Mouse (Mus musculus) hindbrain, postnatal 0 days (tissue): ENCODE results near the gene Mfsd6. TPM values are rescaled to one million over a fixed set of nuclear protein-coding genes. Genes with fewer than 3 reads are reported as not detected.
A peak's percentile ranks its signal among the peaks of the same experiment; 100 is the strongest.

Experiments
- ATAC-seq: fragments of 200-750 bp; cut with Nextera tagmentation; 2 replicates; pipeline ENCODE4 v1.8.0; 2017; ENCODE audit warnings: mild to moderate bottlenecking, moderate TSS enrichment, moderate library complexity
- DNase-seq: peaks from one replicate; pipeline ENCODE4 v3.0.0-alpha.2; 2015; ENCODE audit warnings: low spot score
- H3K27ac ChIP-seq: fragments of 300-500 bp; sonication (generic); 2 replicates; pipeline ENCODE4 v1.5.1; 2014; ENCODE audit warnings: mild to moderate bottlenecking
- H3K27me3 ChIP-seq: fragments of 300-500 bp; sonication (generic); 2 replicates; pipeline ENCODE4 v1.6.1; 2014; ENCODE audit warnings: low read length, mixed read lengths; ENCODE audit not compliant: insufficient read depth
- H3K36me3 ChIP-seq: fragments of 300-500 bp; sonication (generic); 2 replicates; pipeline ENCODE4 v1.6.1; 2014; ENCODE audit warnings: low read length, mixed read lengths; ENCODE audit not compliant: insufficient read depth
- H3K4me1 ChIP-seq: fragments of 300-500 bp; sonication (generic); 2 replicates; pipeline ENCODE4 v1.6.1; 2014; ENCODE audit warnings: antibody characterized with exemption, low read length, mixed read lengths; ENCODE audit not compliant: insufficient read depth
- H3K4me2 ChIP-seq: fragments of 300-500 bp; sonication (generic); 2 replicates; pipeline ENCODE4 v1.6.1; 2014; ENCODE audit warnings: low read depth, mild to moderate bottlenecking, low read length, moderate library complexity, mixed read lengths
- H3K4me3 ChIP-seq: fragments of 300-500 bp; sonication (generic); 2 replicates; pipeline ENCODE4 v1.5.1; 2014; ENCODE audit warnings: low read length
- H3K9ac ChIP-seq: fragments of 300-500 bp; sonication (generic); replicated peaks from 2 replicates; pipeline ENCODE4 v1.6.1; 2014; ENCODE audit warnings: mild to moderate bottlenecking, low read length, moderate library complexity, mixed read lengths
- H3K9me3 ChIP-seq: fragments of 300-500 bp; sonication (generic); 2 replicates; pipeline ENCODE4 v1.6.1; 2016; ENCODE audit warnings: low read length, mixed read lengths
- CTCF ChIP-seq: IDR thresholded peaks from 2 replicates; pipeline ENCODE4 v1.5.1; 2016; ENCODE audit warnings: antibody characterized with exemption, control low read depth, low read depth
- WGBS: fragments of 180-500 bp; shearing (Covaris S2); extraction: QIAGEN DNeasy Blood & Tissue Kit; methylation state at CpG from one replicate; pipeline ENCODE4 v1.1.7; 2014; 5-methylcytosine and 5-hydroxymethylcytosine counted together
- polyA plus RNA-seq: library from polyadenylated mRNA; unstranded; fragments of >200 nt; fragmentation: Nextera tagmentation; extraction: Ambion mirVana; gene quantifications from 2 replicates; pipeline ENCODE4 v1.2.1, GENCODE M21; 2015
- total RNA-seq: library from RNA; depleted of rRNA; stranded (reverse); fragments of >200 nt; gene quantifications from 2 replicates; pipeline ENCODE4 v1.2.3, GENCODE M21; 2014; rRNA removed

Mfsd6 gene
- total and polyA plus RNA-seq, 2 experiments from 2014 or later: 10.6 to 47.0 TPM

DNA sequence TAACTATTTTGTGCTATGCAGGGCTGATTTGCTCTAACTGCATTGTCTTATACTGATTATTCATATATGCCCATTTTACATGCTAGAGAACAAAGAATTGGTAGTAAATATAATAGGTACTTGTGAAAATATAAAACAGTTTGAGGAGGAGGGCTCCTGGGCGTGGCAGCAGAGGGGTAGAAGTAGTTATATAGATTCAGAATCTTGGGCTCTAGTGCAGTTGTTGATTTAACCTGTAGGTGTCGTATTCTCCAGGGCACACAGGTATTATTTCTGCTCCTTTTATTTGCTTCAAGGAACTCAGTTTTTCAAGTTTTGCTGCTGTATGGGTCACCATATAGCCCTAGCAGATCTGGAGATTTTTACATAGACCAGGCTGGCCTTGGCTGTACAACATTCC lies 95.7 kb downstream of the Mfsd6 start:
- TF ChIP-seq CTCF: peak; percentile 50
- ATAC-seq (no peak), DNase-seq (peak; percentile 15)
- peak overlapping the region; percentile 77; the same call in 1 of the 2 replicates for H3K9ac ChIP-seq
- H3K36me3 ChIP-seq: no peaks in the 10 kb centered on the region
- WGBS: 75% methylated on average over 2 of the region's 2 CpGs
- H3K9me3 ChIP-seq: no peaks in the 10 kb centered on the region
- H3K4me3 ChIP-seq: peak overlapping the region; percentile 89
- H3K4me1 ChIP-seq: no peaks in the 10 kb centered on the region
- H3K27ac ChIP-seq: no peak overlapping the region
- no peaks in the 10 kb centered on the region for H3K27me3 ChIP-seq
- H3K4me2 ChIP-seq: peak overlapping the region; percentile 64

DNA sequence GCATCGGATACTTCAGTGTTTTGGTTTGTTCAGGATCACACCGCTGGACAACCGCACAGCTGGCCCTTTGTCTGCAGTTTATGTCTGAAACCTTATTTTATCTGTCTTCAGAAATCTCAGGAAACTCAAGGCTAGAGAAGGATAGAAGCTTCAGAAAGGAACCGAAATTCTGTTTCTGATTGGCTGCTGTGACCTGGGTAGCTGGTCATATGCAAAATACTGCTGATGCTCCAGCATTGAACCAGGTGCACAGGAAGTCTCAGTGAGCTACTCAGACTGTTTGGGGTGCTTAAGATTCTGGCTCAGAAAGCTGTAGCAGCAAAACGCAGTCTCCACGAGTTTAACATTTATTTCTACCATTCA lies 96.3 kb downstream of the Mfsd6 start:
- peak; percentile 81 for ATAC-seq
- WGBS: 1% methylated on average over 6 of the region's 6 CpGs
- H3K4me3 ChIP-seq: peak overlapping the region; percentile 89
- no peak for TF ChIP-seq CTCF
- no peaks in the 10 kb centered on the region for H3K27me3 ChIP-seq
- H3K9me3 ChIP-seq: no peaks in the 10 kb centered on the region
- H3K36me3 ChIP-seq: no peaks in the 10 kb centered on the region
- H3K27ac ChIP-seq: peak overlapping the region; percentile 82
- peak; percentile 65 for DNase-seq
- peak overlapping the region; percentile 77 for H3K9ac ChIP-seq
- no peaks in the 10 kb centered on the region for H3K4me1 ChIP-seq
- peak overlapping the region; percentile 64 for H3K4me2 ChIP-seq

DNA sequence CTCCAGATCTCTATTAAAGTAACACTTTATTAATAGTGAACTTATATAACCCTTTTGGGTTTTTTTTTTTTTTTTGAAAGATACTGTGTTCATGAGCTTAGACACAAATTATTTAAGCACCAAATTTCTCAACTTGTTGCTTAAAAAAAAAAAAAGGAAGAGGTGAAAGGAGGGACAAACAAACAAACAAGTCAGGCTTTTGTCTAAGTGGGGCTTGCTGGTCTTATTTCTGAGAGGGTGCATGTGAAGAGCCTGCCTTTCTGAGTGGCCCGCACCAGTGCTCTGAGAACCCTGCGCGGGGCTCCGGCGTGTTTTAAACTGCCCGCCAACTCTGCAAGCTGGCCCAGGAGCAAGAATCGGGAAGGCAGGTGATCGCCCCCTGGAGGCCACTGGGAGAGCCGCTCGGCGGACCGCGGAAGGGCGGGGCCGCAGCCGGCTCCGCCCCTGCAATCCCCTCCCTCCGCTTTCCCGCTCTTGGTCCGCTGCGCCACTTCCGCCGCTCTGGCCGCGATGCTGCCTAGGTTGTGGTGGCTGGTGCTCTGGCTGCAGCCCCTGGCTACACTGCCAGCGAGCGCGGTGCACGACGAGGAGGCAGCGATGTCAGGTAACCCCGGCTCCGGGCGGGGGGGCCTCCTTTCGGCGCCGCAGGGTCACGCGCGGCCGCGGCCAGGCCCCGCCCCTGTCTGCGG lies 96.9 kb downstream of the Mfsd6 start, which contains the start of gene Nemp2:
TSS of gene Nemp2 (plus strand) at position 456 of the 689 bp plus-strand sequence.
- H3K9me3 ChIP-seq: no peaks in the 10 kb centered on the region
- no peaks in the 10 kb centered on the region for H3K27me3 ChIP-seq
- DNase-seq (peak; percentile 93), ATAC-seq (peak; percentile 94)
- no peaks in the 10 kb centered on the region for H3K4me1 ChIP-seq
- no peaks in the 10 kb centered on the region for H3K36me3 ChIP-seq
- TF ChIP-seq CTCF: peak; percentile 76
- H3K27ac ChIP-seq: peak within 1 kb of the TSS; percentile 82
- WGBS: under 1% methylated on average over 43 of the region's 44 CpGs
- peak within 1 kb of the TSS; percentile 64 for H3K4me2 ChIP-seq
- H3K9ac ChIP-seq: peak within 1 kb of the TSS; percentile 77
- H3K4me3 ChIP-seq: peak within 1 kb of the TSS; percentile 89

DNA sequence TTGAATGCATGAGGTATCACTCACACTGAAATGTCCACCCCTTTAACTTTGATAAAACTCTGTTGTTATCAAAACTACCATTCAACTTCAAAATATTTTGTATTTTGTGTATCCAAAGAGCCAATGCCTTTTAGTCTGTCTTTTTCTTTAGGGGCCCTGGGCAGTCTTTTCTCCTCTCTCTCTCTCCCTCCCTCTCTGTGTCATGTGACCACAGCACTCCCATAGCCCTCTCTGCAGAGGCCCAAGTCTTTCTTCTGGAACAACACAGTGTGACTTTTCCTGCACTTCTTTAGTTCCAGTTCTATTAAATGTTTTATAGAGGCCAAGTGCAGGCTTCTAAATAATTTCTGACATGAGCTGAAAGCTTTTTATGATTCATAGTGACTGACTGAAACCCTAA lies 106.8 kb downstream of the Mfsd6 start:
- Histone ChIP-seq H3K27me3 (no peaks in the 10 kb centered on the region), H3K4me2 (no peak overlapping the region), H3K9me3 (no peaks in the 10 kb centered on the region), H3K4me1 (no peaks in the 10 kb centered on the region), H3K9ac (no peak overlapping the region), H3K27ac (no peak overlapping the region), H3K4me3 (no peak overlapping the region), H3K36me3 (no peaks in the 10 kb centered on the region)
- no peak for TF ChIP-seq CTCF
- ATAC-seq (no peak), DNase-seq (no peak)

DNA sequence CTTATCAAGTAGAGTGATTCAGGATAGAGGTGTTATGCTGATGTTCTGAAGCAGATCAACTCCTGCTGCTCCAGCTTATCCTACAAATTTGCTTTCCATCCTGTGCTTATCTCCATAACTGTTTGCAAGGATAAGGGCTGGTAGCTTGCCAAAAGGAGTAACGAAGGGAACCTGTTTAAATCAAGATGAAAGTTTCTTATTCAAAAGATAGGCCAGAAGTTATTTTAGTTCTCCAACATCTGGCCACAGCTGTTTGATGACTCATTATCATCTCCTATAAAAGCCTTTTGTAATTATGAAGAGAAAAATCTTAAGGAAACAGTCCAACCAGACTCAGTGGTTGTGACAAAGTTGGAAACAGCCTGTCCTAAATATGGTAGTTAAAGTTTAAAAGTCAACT lies 109.0 kb downstream of the Mfsd6 start:
- Histone ChIP-seq H3K36me3 (no peaks in the 10 kb centered on the region), H3K9me3 (no peaks in the 10 kb centered on the region), H3K4me3 (no peak overlapping the region), H3K4me2 (no peak overlapping the region), H3K27me3 (no peaks in the 10 kb centered on the region), H3K27ac (no peak overlapping the region), H3K4me1 (no peaks in the 10 kb centered on the region), H3K9ac (no peak overlapping the region)
- ATAC-seq (no peak), DNase-seq (no peak)
- TF ChIP-seq CTCF: no peak
- WGBS: 83% methylated on average over 1 of the region's 1 CpGs

DNA sequence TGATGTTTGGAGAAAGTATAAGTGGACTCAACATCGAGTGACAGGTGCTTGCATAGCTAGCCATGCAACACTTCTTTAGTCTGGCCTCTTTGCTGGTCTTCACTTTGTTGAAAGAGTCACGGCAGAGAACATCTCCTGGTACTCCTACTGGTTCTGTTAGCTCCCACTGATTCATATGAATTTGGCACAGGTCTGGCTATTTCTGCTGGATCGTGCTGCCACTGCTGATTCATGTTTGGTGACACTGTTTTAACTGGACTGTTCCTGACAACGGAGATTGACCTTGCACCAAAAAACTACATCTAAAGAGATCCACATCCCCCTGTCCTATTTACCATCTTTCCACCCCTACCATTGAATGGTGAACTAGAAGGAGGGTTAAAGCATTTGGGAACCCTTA lies 118.8 kb downstream of the Mfsd6 start:
- no peaks in the 10 kb centered on the region for H3K4me1 ChIP-seq
- no peak overlapping the region for H3K4me3 ChIP-seq
- no peaks in the 10 kb centered on the region for H3K27me3 ChIP-seq
- H3K36me3 ChIP-seq: no peaks in the 10 kb centered on the region
- H3K4me2 ChIP-seq: no peak overlapping the region
- no peak for DNase-seq
- ATAC-seq: no peak
- H3K27ac ChIP-seq: no peak overlapping the region
- no peak overlapping the region for H3K9ac ChIP-seq
- H3K9me3 ChIP-seq: no peaks in the 10 kb centered on the region
- TF ChIP-seq CTCF: no peak
- 90% methylated on average over 4 of the region's 4 CpGs for WGBS

DNA sequence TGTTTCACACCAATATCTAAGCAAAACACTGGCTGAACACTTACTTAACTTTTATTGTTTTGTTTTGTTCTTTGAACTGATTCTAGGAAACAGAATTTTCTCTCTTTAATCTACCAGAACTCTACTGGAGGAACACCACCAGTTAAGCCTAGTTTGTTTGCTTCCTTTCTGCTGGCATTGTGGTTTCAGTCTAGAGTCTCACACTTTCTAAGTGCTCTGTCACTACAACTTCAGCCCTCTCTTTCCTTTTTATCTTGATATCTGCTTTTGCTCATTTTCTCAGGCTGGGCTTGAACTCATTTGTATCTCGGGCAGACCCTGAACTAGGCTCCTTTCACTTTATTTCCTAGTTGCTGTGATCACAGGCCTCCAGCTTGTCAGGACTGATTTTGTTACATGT lies 119.6 kb downstream of the Mfsd6 start:
- no peak for ATAC-seq

More for the DNA sequence above, 119.6 kb downstream of the Mfsd6 start:
- H3K27me3 ChIP-seq: no peaks in the 10 kb centered on the region
- no peak overlapping the region for H3K4me2 ChIP-seq
- no peaks in the 10 kb centered on the region for H3K9me3 ChIP-seq
- no peaks in the 10 kb centered on the region for H3K4me1 ChIP-seq
- no peak overlapping the region for H3K27ac ChIP-seq
- DNase-seq: no peak
- H3K36me3 ChIP-seq: no peaks in the 10 kb centered on the region
- 93% methylated on average over 1 of the region's 1 CpGs for WGBS
- TF ChIP-seq CTCF: no peak
- no peak overlapping the region for H3K9ac ChIP-seq
- H3K4me3 ChIP-seq: no peak overlapping the region

Other genes starting within 250 kb of the Mfsd6 start
- gene Nab1, start 226.8 kb downstream of the Mfsd6 start, total RNA-seq: 15.7 and 15.8 TPM in 2 replicates
- 9.8 TPM in 2 replicates for gene Nab1, start 226.8 kb downstream of the Mfsd6 start, polyA plus RNA-seq
- 9.6 and 15.4 TPM in 2 replicates for gene Nemp2, start 96.8 kb downstream of the Mfsd6 start, total RNA-seq
- gene Nemp2, start 96.8 kb downstream of the Mfsd6 start, polyA plus RNA-seq: 4.4 and 4.5 TPM in 2 replicates
- 26.6 and 41.7 TPM in 2 replicates for gene Inpp1, start 90.2 kb upstream of the Mfsd6 start, total RNA-seq
- 39.2 and 44.0 TPM in 2 replicates for gene Inpp1, start 90.2 kb upstream of the Mfsd6 start, polyA plus RNA-seq
- gene Hibch, start 117.5 kb upstream of the Mfsd6 start, total RNA-seq: 17.0 and 18.0 TPM in 2 replicates
- 20.9 and 22.9 TPM in 2 replicates for gene Hibch, start 117.5 kb upstream of the Mfsd6 start, polyA plus RNA-seq